Mouse (Mus musculus): Measurements from ENCODE around the gene Vmn1r78.

DNA sequence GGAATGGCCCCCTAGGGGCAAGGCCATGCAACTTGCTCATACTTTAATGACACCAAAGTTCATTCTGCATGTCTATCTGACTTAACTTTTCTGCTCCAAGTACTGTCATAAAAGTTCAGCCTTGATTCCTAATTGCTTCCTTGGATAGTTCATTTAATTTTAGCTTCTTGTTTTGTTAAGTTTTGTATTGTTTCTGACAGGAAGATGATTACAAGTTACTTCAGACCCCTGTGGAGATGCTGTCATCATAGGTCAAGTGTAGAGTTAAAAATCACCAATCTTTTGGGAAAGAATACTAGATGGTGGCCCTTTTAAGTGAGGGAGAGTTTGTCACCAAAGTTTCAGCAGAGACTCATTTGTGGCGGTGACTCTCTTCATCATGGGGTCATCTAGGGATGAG is 38.9 kb downstream of the Vmn1r78 start, which contains the start of gene Vmn1r80:
- TF ChIP-seq GATA1 (IDR thresholded peaks at IDR 0.05; ENCODE audit: borderline replicate concordance, low read length) = no peak
- no peak for TF ChIP-seq POLR2AphosphoS5 (IDR thresholded peaks at IDR 0.05; ENCODE audit: insufficient replicate concordance, low read depth, low read length)
